ENCODE assay signal across 11 mouse cellular contexts in the genomic region with DNA sequence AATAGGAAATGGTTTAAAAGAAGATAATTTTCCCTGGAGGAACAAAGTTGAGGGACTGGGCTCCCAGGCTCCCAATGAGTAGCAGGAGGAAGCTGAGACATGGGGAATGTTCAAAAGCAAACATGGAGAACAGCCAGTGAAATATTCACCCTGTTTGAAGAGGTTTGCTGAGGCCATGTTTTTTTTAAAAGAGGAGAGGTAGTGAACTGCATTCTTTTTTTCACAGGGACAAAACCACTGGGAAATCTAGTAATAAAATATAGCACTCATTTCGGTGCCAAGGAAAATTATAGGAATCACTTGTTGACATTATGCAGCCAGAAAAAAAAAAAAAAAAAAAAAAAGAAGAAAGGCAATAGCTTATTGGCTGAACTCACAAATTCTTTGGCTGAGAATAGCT.
"Had no signal": no experiment of that assay in that cellular context is flagged by ENCODE, and none has a peak within 500 bp of the region (broad histone marks: within the 10 kb centered on the region; RNA-seq: fewer than 3 reads in every experiment).

No protein-coding gene starts in this region.

- H3K4me1 ChIP-seq: intestine, embryonic 15.5 days; liver, embryonic 12.5 days; midbrain, embryonic 10.5 days; neural tube, embryonic 12.5 days had no signal

- H3K9me3 ChIP-seq: intestine, embryonic 15.5 days; limb, embryonic 15.5 days; liver, embryonic 12.5 days; midbrain, embryonic 10.5 days; neural tube, embryonic 12.5 days had no signal

- H3K9ac ChIP-seq: intestine, embryonic 15.5 days; limb, embryonic 15.5 days; liver, embryonic 12.5 days; neural tube, embryonic 12.5 days had no signal

- H3K27ac ChIP-seq: intestine, embryonic 15.5 days; layer of hippocampus, adult 2 months; limb, embryonic 15.5 days; liver, embryonic 12.5 days; midbrain, embryonic 10.5 days; neural tube, embryonic 12.5 days; stomach, postnatal 0 days had no signal

- DNase-seq: kidney, adult 8-10 months; lung, postnatal 36 days; midbrain, embryonic 14.5 days; thymus, postnatal 25 days had no signal

- H3K36me3 ChIP-seq: intestine, embryonic 15.5 days; limb, embryonic 15.5 days; liver, embryonic 12.5 days; midbrain, embryonic 10.5 days; neural tube, embryonic 12.5 days had no signal

- ATAC-seq: intestine, embryonic 15.5 days; liver, embryonic 12.5 days had no signal

- H3K4me2 ChIP-seq: intestine, embryonic 15.5 days; limb, embryonic 15.5 days; liver, embryonic 12.5 days; neural tube, embryonic 12.5 days had no signal

- H3K27me3 ChIP-seq: intestine, embryonic 15.5 days; limb, embryonic 15.5 days; liver, embryonic 12.5 days; neural tube, embryonic 12.5 days had no signal

- H3K4me3 ChIP-seq: intestine, embryonic 15.5 days; layer of hippocampus, adult 2 months; limb, embryonic 15.5 days; liver, embryonic 12.5 days; midbrain, embryonic 10.5 days; neural tube, embryonic 12.5 days had no signal
